Mouse (Mus musculus) cortical plate, adult 2 months (tissue): ENCODE measurements at regions not wholly inside any gene's neighbourhood (a gene's known extent, or its start where the extent isn't known, plus 50 kb on each side); places are given as distances from the start of the nearest gene placed in this dataset.

Experiments
- CTCF ChIP-seq: fragments of 200-500 bp; IDR thresholded peaks from 2 replicates; pipeline ENCODE4 v1.5.1; 2011; ENCODE audit warnings: mild to moderate bottlenecking, control low read depth, low read length; ENCODE audit not compliant: insufficient read depth; ENCODE audit errors: extremely low read depth
- POLR2A ChIP-seq: fragments of 200-500 bp; IDR thresholded peaks from 2 replicates; pipeline ENCODE4 v1.6.1; 2011; ENCODE audit warnings: mild to moderate bottlenecking, low read length, control low read depth; ENCODE audit not compliant: insufficient read depth; ENCODE audit errors: extremely low read depth

GRCm38 (mm10) chr3:130888587-130888986, 158.4 kb upstream of the Rpl34 start:
- TF ChIP-seq CTCF (no peak), POLR2A (no peak)
